Mouse (Mus musculus) heart, embryonic 10.5 days (tissue): ENCODE data around the gene Bcl9l. TPM values are rescaled to one million over a fixed set of nuclear protein-coding genes. Genes with fewer than 3 reads are reported as not detected.

ENCODE experiments used
- DNase-seq: peaks from one replicate; pipeline ENCODE4 v3.0.0-alpha.2; 2017; ENCODE audit warnings: low spot score
- H3K27ac ChIP-seq: fragments of 300-500 bp; sonication (generic); 2 replicates; pipeline ENCODE4 v1.5.1; 2016; ENCODE audit warnings: mild to moderate bottlenecking
- H3K27me3 ChIP-seq: fragments of 300-500 bp; sonication (generic); 2 replicates; pipeline ENCODE4 v1.6.1; 2016; ENCODE audit warnings: mild to moderate bottlenecking; ENCODE audit not compliant: poor library complexity, insufficient read depth, severe bottlenecking
- H3K36me3 ChIP-seq: fragments of 300-500 bp; sonication (generic); 2 replicates; pipeline ENCODE4 v1.6.1; 2016; ENCODE audit warnings: mild to moderate bottlenecking, moderate library complexity
- H3K4me1 ChIP-seq: fragments of 300-500 bp; sonication (generic); 2 replicates; pipeline ENCODE4 v1.6.1; 2016; ENCODE audit warnings: mild to moderate bottlenecking
- H3K4me3 ChIP-seq: fragments of 300-500 bp; sonication (generic); 2 replicates; pipeline ENCODE4 v1.5.1; 2016; ENCODE audit warnings: mild to moderate bottlenecking, moderate library complexity
- H3K9me3 ChIP-seq: fragments of 300-500 bp; sonication (generic); 2 replicates; pipeline ENCODE4 v1.6.1; 2016; ENCODE audit warnings: mild to moderate bottlenecking, moderate library complexity
- WGBS: fragments of 180-500 bp; shearing (Covaris S2); methylation state at CpG from one replicate; pipeline ENCODE4 v1.1.7; 2016; 5-methylcytosine and 5-hydroxymethylcytosine counted together
- polyA plus RNA-seq: library from polyadenylated mRNA; unstranded; fragments of >200 nt; fragmentation: Nextera tagmentation; extraction: Ambion mirVana; gene quantifications from 2 replicates; pipeline ENCODE4 v1.2.1, GENCODE M21; 2016

Gene Bcl9l
- polyA plus RNA-seq, 1 experiment from 2014 or later, result 9.6 TPM

GRCm38 (mm10) chr9:44532991-44533580 lies 50.5 kb downstream of the Bcl9l start:
- Histone ChIP-seq H3K36me3 (no peaks in the 10 kb centered on the region), H3K4me1 (peaks cover 8% of the 10 kb centered on the region), H3K27ac (no peak overlapping the region), H3K9me3 (0 out of 2 replicates have a peak, but pooled peaks cover 3% of the 10 kb centered on the region), H3K4me3 (no peak overlapping the region), H3K27me3 (no peaks in the 10 kb centered on the region)
- DNase-seq, result no peak
- WGBS, result 81% methylated on average over 6 of the region's 6 CpGs

DNA sequence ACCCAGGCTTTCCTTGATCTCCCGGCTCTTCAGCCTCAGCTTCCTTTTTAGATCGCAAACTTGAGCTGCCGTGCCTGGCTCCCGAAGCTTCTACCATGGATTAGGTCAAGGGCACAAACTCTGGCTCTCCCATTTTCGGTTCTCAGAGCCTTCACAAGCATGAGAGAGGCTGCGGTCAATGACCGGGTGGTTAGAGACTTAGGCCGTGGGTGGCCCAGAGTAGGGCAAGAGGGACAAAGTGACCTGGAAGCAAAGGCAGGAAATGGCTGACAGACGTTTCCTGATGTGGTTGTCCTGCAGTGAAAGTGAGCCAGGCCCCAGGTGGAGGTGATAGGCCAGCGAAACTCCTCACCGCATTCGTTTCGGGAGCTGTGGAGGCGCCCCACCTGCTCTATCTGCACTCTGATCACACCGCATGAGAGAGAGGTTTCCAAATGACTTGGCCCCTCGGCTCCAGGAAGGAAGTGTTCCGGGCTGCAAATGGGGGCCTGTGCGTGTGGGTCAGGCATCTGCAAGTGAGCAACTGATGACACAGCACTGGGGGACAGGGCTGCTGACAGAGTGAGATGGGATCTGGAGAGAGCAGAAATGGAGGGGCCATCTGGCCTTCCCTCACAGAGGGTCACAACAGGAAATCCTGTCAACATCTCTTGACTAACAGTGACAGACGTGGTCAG lies 55.1 kb downstream of the Bcl9l start:
- no peak for DNase-seq
- Histone ChIP-seq H3K36me3 (no peaks in the 10 kb centered on the region), H3K27me3 (no peaks in the 10 kb centered on the region), H3K4me1 (peaks cover 11% of the 10 kb centered on the region), H3K4me3 (no peak overlapping the region), H3K27ac (peak overlapping the region; percentile 57; the same call in 1 of the 2 replicates), H3K9me3 (no peaks in the 10 kb centered on the region)
- 39% methylated on average over 19 of the region's 19 CpGs for WGBS

DNA sequence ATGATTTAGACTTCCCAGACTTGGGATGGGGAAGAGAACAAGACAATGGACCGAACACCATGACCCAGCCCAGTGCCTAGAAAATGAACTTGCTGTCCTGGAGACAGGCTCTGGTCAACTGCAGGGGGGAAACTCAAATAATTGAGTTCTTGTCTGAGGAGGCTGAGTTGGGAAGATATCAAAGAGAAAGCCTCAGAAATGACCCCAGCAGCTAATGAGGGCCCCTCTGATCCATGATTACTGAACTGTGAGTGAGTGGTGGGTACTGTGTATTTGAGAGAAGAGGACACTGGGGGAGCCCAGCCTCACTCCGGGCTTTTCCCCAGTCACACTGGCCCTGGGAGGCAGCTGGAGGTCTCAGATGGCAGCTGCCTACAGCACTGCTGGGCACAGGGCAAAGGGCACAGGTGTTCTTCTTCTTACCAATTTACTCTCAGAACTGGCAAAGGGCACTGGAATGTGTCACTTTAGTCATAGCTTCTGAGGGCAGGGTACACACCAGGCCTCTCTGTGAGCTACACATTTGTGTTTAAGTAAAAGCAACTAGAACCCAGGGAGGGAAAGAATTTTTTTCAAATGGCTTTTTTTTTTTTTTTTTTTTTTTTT lies 57.3 kb downstream of the Bcl9l start:
- WGBS, result 76% methylated on average over 2 of the region's 2 CpGs
- Histone ChIP-seq H3K9me3 (no peaks in the 10 kb centered on the region), H3K4me3 (no peak overlapping the region), H3K27me3 (no peaks in the 10 kb centered on the region), H3K27ac (no peak overlapping the region), H3K4me1 (peaks cover 12% of the 10 kb centered on the region), H3K36me3 (no peaks in the 10 kb centered on the region)
- no peak for DNase-seq

GRCm38 (mm10) chr9:44540676-44541075 lies 58.1 kb downstream of the Bcl9l start:
- Histone ChIP-seq H3K9me3 (no peaks in the 10 kb centered on the region), H3K27ac (no peak overlapping the region), H3K27me3 (no peaks in the 10 kb centered on the region), H3K36me3 (no peaks in the 10 kb centered on the region), H3K4me1 (peaks cover 13% of the 10 kb centered on the region), H3K4me3 (no peak overlapping the region)
- 85% methylated on average over 3 of the region's 3 CpGs for WGBS
- no peak for DNase-seq

DNA sequence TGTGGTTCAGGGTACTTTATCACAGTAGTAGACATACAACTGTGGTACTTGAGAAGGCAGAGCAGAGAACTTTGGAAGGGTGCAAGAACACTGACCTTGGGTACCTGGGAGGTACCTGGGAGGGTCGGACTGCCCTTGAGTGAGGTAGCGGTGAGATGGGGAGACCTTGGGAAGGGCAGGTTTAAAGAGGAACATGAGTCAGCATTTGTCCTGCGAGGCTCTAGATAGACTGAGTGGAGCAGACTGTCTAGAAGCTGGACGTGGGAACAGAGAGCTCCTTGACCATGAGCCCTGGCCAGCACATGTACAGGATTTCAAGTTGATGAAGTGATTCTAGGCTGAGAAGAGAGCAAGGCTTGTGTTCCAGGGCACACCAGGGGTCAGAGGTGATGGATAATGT lies 59.7 kb downstream of the Bcl9l start:
- peaks cover 12% of the 10 kb centered on the region for H3K4me1 ChIP-seq
- H3K9me3 ChIP-seq, result no peaks in the 10 kb centered on the region
- DNase-seq, result no peak
- H3K36me3 ChIP-seq, result no peaks in the 10 kb centered on the region
- no peaks in the 10 kb centered on the region for H3K27me3 ChIP-seq
- WGBS, result 70% methylated on average over 4 of the region's 4 CpGs
- H3K4me3 ChIP-seq, result no peak overlapping the region
- H3K27ac ChIP-seq, result no peak overlapping the region

- H3K4me3 ChIP-seq, result no peak overlapping the region
- H3K9me3 ChIP-seq, result no peaks in the 10 kb centered on the region
- H3K4me1 ChIP-seq, result 0 out of 2 replicates have a peak, but pooled peaks cover 2% of the 10 kb centered on the region
- DNase-seq, result no peak
- WGBS, result 71% methylated on average over 3 of the region's 3 CpGs
- no peaks in the 10 kb centered on the region for H3K36me3 ChIP-seq
- H3K27ac ChIP-seq, result no peak overlapping the region
- H3K27me3 ChIP-seq, result no peaks in the 10 kb centered on the region
These were observed 62.4 kb downstream of the Bcl9l start for GRCm38 (mm10) chr9:44544986-44545385.

GRCm38 (mm10) chr9:44548412-44549152 lies 66.0 kb downstream of the Bcl9l start:
- Histone ChIP-seq H3K4me1 (0 out of 2 replicates have a peak, but pooled peaks cover 7% of the 10 kb centered on the region), H3K36me3 (no peaks in the 10 kb centered on the region), H3K27me3 (no peaks in the 10 kb centered on the region), H3K9me3 (no peaks in the 10 kb centered on the region), H3K27ac (no peak overlapping the region), H3K4me3 (no peak overlapping the region)
- no peak for DNase-seq
- 89% methylated on average over 8 of the region's 8 CpGs for WGBS

DNA sequence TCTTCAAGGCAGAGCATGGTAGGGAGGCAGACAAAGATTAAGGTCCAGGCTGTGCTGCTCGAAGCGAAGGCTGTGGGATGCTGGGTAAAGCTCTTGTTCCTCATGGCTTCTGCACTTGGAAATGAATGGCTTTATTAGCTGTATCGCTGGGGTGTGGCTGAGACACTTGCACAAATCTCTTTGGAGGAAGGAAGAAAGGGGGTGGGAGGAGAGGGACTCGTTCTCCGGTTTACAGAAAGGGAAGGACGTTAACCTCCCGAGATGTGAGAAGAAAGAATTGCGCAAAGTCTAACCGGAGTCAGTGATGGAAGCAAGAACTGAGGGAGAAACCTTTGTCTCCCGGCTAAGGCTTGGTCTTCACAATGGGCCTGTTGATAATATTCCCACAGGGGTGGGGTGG lies 68.5 kb downstream of the Bcl9l start:
- DNase-seq, result no peak
- Histone ChIP-seq H3K27ac (no peak overlapping the region), H3K4me3 (no peak overlapping the region), H3K9me3 (no peaks in the 10 kb centered on the region), H3K36me3 (no peaks in the 10 kb centered on the region), H3K27me3 (no peaks in the 10 kb centered on the region), H3K4me1 (0 out of 2 replicates have a peak, but pooled peaks cover 4% of the 10 kb centered on the region)
- 88% methylated on average over 10 of the region's 10 CpGs for WGBS

GRCm38 (mm10) chr9:44552161-44552560 lies 69.5 kb downstream of the Bcl9l start:
- no peaks in the 10 kb centered on the region for H3K36me3 ChIP-seq
- H3K9me3 ChIP-seq, result no peaks in the 10 kb centered on the region
- no peaks in the 10 kb centered on the region for H3K27me3 ChIP-seq
- 73% methylated on average over 8 of the region's 8 CpGs for WGBS
- H3K27ac ChIP-seq, result no peak overlapping the region
- DNase-seq, result no peak
- 0 out of 2 replicates have a peak, but pooled peaks cover 4% of the 10 kb centered on the region for H3K4me1 ChIP-seq
- H3K4me3 ChIP-seq, result no peak overlapping the region

Other genes starting within 250 kb of the Bcl9l start
- 16.2 and 16.3 TPM in 2 replicates for gene Cbl, start 248.8 kb upstream of the Bcl9l start, polyA plus RNA-seq
- not detected in 2 replicates for gene Ccdc153, start 242.1 kb upstream of the Bcl9l start, polyA plus RNA-seq
- gene Pdzd3, start 231.4 kb upstream of the Bcl9l start, polyA plus RNA-seq, result not detected in 2 replicates
- 3.1 and 4.7 TPM in 2 replicates for gene Nlrx1, start 214.2 kb upstream of the Bcl9l start, polyA plus RNA-seq
- gene Abcg4, start 194.2 kb upstream of the Bcl9l start, polyA plus RNA-seq, result 3.4 and 3.9 TPM in 2 replicates
- 23.5 and 25.0 TPM in 2 replicates for gene Hinfp, start 177.2 kb upstream of the Bcl9l start, polyA plus RNA-seq
- gene C2cd2l, start 162.5 kb upstream of the Bcl9l start, polyA plus RNA-seq, result 6.9 and 9.5 TPM in 2 replicates
- 35.2 and 36.6 TPM in 2 replicates for gene Dpagt1, start 156.8 kb upstream of the Bcl9l start, polyA plus RNA-seq
- 258 and 270 TPM in 2 replicates for gene H2afx, start 148.1 kb upstream of the Bcl9l start, polyA plus RNA-seq
- gene Hmbs, start 138.6 kb upstream of the Bcl9l start, polyA plus RNA-seq, result 276 and 285 TPM in 2 replicates
- gene Vps11, start 121.2 kb upstream of the Bcl9l start, polyA plus RNA-seq, result 22.8 and 26.3 TPM in 2 replicates
- gene Hyou1, start 103.3 kb upstream of the Bcl9l start, polyA plus RNA-seq, result 23.4 and 25.0 TPM in 2 replicates
- 25.3 and 33.4 TPM in 2 replicates for gene Slc37a4, start 86.0 kb upstream of the Bcl9l start, polyA plus RNA-seq
- gene Rps25, start 75.7 kb upstream of the Bcl9l start, polyA plus RNA-seq, result 1,461 and 1,463 TPM in 2 replicates
- gene Trappc4, start 75.2 kb upstream of the Bcl9l start, polyA plus RNA-seq, result 104 and 117 TPM in 2 replicates
- gene Ccdc84, start 64.3 kb upstream of the Bcl9l start, polyA plus RNA-seq, result 21.9 and 28.0 TPM in 2 replicates
- gene Foxr1, start 41.7 kb upstream of the Bcl9l start, polyA plus RNA-seq, result not detected in 2 replicates
- gene Upk2, start 27.8 kb upstream of the Bcl9l start, polyA plus RNA-seq, result 0.26 TPM in 1 of 2 replicates, not detected in the other
- not detected in 2 replicates for gene Cxcr5, start 79.1 kb downstream of the Bcl9l start, polyA plus RNA-seq
- gene Ddx6, start 122.1 kb downstream of the Bcl9l start, polyA plus RNA-seq, result 12.6 and 12.7 TPM in 2 replicates
- not detected in 2 replicates for gene Treh, start 190.4 kb downstream of the Bcl9l start, polyA plus RNA-seq